Mouse (Mus musculus) midbrain, embryonic 16.5 days (tissue): ENCODE measurements around the gene Nell2. TPM values are rescaled to one million over a fixed set of nuclear protein-coding genes. Genes with fewer than 3 reads are reported as not detected.
A peak's percentile ranks its signal among the peaks of the same experiment; 100 is the strongest.

Experiments used
- ATAC-seq: fragments of 200-750 bp; cut with Nextera tagmentation; 2 replicates; pipeline ENCODE4 v1.8.0; 2017; ENCODE audit warnings: moderate TSS enrichment
- H3K27ac ChIP-seq: fragments of 300-500 bp; sonication (generic); 2 replicates; pipeline ENCODE4 v1.5.1; 2014; ENCODE audit warnings: mild to moderate bottlenecking, low read length, mixed read lengths
- H3K27me3 ChIP-seq: fragments of 300-500 bp; sonication (generic); 2 replicates; pipeline ENCODE4 v1.6.1; 2014; ENCODE audit warnings: low read depth, low read length, mixed read lengths; ENCODE audit not compliant: control insufficient read depth, insufficient read depth
- H3K36me3 ChIP-seq: fragments of 300-500 bp; sonication (generic); 2 replicates; pipeline ENCODE4 v1.6.1; 2014; ENCODE audit warnings: mild to moderate bottlenecking, low read length, moderate library complexity, mixed read lengths; ENCODE audit not compliant: control insufficient read depth, insufficient read depth
- H3K4me1 ChIP-seq: fragments of 300-500 bp; sonication (generic); 2 replicates; pipeline ENCODE4 v1.6.1; 2014; ENCODE audit warnings: mild to moderate bottlenecking, low read length, mixed read lengths; ENCODE audit not compliant: control insufficient read depth, insufficient read depth
- H3K4me2 ChIP-seq: fragments of 300-500 bp; sonication (generic); 2 replicates; pipeline ENCODE4 v1.6.1; 2014; ENCODE audit warnings: mild to moderate bottlenecking, low read length, mixed read lengths
- H3K4me3 ChIP-seq: fragments of 300-500 bp; sonication (generic); 2 replicates; pipeline ENCODE4 v1.5.1; 2014; ENCODE audit warnings: low read depth, mild to moderate bottlenecking, low read length, moderate library complexity, mixed read lengths
- H3K9ac ChIP-seq: fragments of 300-500 bp; sonication (generic); 2 replicates; pipeline ENCODE4 v1.6.1; 2014; ENCODE audit warnings: low read depth, low read length, mixed read lengths
- H3K9me3 ChIP-seq: fragments of 300-500 bp; sonication (generic); replicated peaks from 2 replicates; pipeline ENCODE4 v1.6.1; 2014; ENCODE audit warnings: mild to moderate bottlenecking, low read length, mixed read lengths; ENCODE audit not compliant: control insufficient read depth, poor library complexity, severe bottlenecking
- WGBS: fragments of 180-500 bp; shearing (Covaris S2); extraction: QIAGEN DNeasy Blood & Tissue Kit; methylation state at CpG from one replicate; pipeline ENCODE4 v1.1.7; 2014; 5-methylcytosine and 5-hydroxymethylcytosine counted together
- polyA plus RNA-seq: library from polyadenylated mRNA; unstranded; fragments of >200 nt; fragmentation: Nextera tagmentation; extraction: Ambion mirVana; gene quantifications from 2 replicates; pipeline ENCODE4 v1.2.1, GENCODE M21; 2015

The Nell2 gene
- polyA plus RNA-seq, 1 experiment from 2014 or later, result 198 TPM

- 0 out of 2 replicates have a peak, but pooled peaks cover 4% of the 10 kb centered on the region for H3K4me1 ChIP-seq
- no peak overlapping the region for H3K9ac ChIP-seq
- H3K36me3 ChIP-seq, result no peaks in the 10 kb centered on the region
- no peaks in the 10 kb centered on the region for H3K27me3 ChIP-seq
- no peak overlapping the region for H3K4me2 ChIP-seq
- 40% methylated on average over 5 of the region's 5 CpGs for WGBS
- H3K9me3 ChIP-seq, result no peaks in the 10 kb centered on the region
- no peak for ATAC-seq
- no peak overlapping the region for H3K4me3 ChIP-seq
- H3K27ac ChIP-seq, result no peak overlapping the region
These were observed 116.2 kb downstream of the Nell2 start for GRCm38 (mm10) chr15:95411949-95412741.

- H3K27ac ChIP-seq, result no peak overlapping the region
- no peaks in the 10 kb centered on the region for H3K27me3 ChIP-seq
- H3K4me1 ChIP-seq, result 0 out of 2 replicates have a peak, but pooled peaks cover 4% of the 10 kb centered on the region
- H3K9me3 ChIP-seq, result no peaks in the 10 kb centered on the region
- H3K4me3 ChIP-seq, result no peak overlapping the region
- ATAC-seq, result no peak
- WGBS, result 68% methylated on average over 11 of the region's 11 CpGs
- no peak overlapping the region for H3K4me2 ChIP-seq
- no peak overlapping the region for H3K9ac ChIP-seq
- H3K36me3 ChIP-seq, result no peaks in the 10 kb centered on the region
These were observed 118.0 kb downstream of the Nell2 start for GRCm38 (mm10) chr15:95410213-95410843.

DNA sequence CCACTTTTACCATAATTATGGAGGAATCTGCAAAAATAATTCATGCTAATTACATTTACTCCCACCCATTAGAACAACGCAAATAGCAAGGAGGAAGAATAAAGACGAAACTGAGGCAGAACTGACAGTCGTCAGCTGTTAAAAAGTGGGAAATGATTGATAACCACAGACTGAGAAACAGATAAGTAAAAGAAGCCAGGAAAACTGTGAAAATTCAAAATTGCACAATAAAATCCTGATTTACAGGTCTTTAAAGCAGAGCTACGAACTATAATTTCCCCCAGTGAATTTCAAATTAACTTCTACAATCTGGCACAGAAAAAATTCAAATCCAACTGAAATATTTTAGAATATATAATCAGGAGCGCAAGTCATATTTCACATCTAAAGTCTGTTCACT is 138.0 kb downstream of the Nell2 start:
- no peak for ATAC-seq
- Histone ChIP-seq H3K4me1 (no peaks in the 10 kb centered on the region), H3K36me3 (no peaks in the 10 kb centered on the region), H3K27me3 (no peaks in the 10 kb centered on the region), H3K4me3 (no peak overlapping the region), H3K9ac (no peak overlapping the region), H3K27ac (no peak overlapping the region), H3K9me3 (no peaks in the 10 kb centered on the region), H3K4me2 (no peak overlapping the region)
- 84% methylated on average over 5 of the region's 5 CpGs for WGBS

GRCm38 (mm10) chr15:95388950-95389349 is 139.4 kb downstream of the Nell2 start:
- H3K27me3 ChIP-seq, result no peaks in the 10 kb centered on the region
- H3K4me3 ChIP-seq, result no peak overlapping the region
- no peak for ATAC-seq
- H3K9ac ChIP-seq, result no peak overlapping the region
- 78% methylated on average over 4 of the region's 4 CpGs for WGBS
- H3K27ac ChIP-seq, result no peak overlapping the region
- no peaks in the 10 kb centered on the region for H3K4me1 ChIP-seq
- H3K9me3 ChIP-seq, result no peaks in the 10 kb centered on the region
- H3K4me2 ChIP-seq, result no peak overlapping the region
- H3K36me3 ChIP-seq, result 0 out of 2 replicates have a peak, but pooled peaks cover 2% of the 10 kb centered on the region

DNA sequence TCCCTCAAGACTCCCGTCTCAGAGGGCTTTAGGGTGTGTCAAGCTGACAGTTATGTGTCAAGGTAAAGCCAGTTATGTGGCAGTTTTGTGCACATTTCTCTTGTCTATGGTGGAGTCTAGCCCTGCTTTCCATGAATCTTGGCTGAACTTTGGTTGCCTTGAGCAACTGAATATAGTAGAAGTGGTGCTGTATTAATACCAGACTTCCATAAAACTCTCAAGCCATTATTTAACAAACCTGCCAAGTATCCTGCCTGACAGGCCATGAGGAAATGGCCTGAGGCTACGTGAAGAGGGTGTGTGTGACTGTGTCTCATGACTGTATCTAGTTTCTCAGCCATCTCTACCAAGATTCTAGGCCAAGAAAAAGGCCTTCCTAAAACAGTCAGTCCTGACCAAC is 147.5 kb downstream of the Nell2 start:
- Histone ChIP-seq H3K36me3 (peaks cover 22% of the 10 kb centered on the region), H3K9ac (no peak overlapping the region), H3K27ac (no peak overlapping the region), H3K4me2 (no peak overlapping the region), H3K4me3 (no peak overlapping the region), H3K27me3 (no peaks in the 10 kb centered on the region), H3K4me1 (no peaks in the 10 kb centered on the region), H3K9me3 (no peaks in the 10 kb centered on the region)
- WGBS, result 82% methylated on average over 2 of the region's 2 CpGs
- no peak for ATAC-seq

DNA sequence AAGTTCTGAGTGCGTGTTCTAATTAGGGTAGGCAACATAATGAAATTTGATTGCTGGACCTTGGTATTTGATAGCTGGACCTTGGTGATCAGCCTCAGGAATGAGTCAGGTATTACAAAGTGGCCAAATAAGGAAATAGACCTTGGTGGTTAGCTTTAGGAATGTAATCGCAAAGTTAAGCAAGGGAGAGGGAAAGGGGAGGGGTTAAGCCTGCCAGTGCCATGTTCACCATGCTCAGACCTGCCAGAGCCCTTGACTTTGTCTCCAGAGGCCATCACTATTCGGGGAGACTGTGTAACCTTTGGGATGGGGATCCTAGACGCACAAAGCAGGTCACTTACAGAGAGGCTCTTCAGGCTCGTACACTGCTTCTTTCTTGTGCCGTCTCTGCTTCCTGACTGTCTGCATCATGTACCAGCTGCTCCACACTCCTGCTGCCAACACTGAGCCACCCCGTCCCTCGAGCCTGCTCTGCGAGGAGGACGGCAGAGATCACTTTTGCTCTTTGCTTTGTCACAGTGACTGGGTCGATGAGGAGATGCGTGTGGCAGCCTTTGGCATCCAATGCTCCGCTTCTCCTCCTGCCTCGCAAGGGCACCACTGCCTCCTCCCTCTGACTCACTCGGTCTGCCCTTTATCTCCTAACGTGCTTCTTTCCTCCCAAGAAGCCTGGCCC is 157.5 kb downstream of the Nell2 start:
- Histone ChIP-seq H3K4me1 (no peaks in the 10 kb centered on the region), H3K4me3 (no peak overlapping the region), H3K27me3 (no peaks in the 10 kb centered on the region), H3K36me3 (no peaks in the 10 kb centered on the region), H3K9ac (no peak overlapping the region), H3K4me2 (no peak overlapping the region), H3K27ac (no peak overlapping the region), H3K9me3 (no peaks in the 10 kb centered on the region)
- ATAC-seq, result no peak
- WGBS, result 69% methylated on average over 16 of the region's 16 CpGs

DNA sequence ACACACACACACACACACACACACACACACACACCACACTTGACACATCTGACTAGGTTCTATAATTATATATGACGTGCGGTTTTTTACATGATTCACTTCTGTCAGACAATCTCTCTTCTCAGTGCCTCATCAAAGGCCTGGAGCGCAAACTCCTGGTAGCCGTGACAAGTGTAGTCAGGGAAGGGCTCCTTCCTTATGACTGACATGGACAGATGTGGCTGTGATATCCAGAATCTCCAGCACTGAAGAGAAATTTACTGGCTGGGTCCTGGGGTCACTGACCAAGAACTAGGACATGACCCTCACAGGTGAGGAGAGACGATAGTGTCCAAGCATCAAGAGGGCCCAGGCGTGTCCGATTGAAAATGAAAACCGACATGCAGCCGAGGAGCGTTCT is 160.2 kb downstream of the Nell2 start:
- WGBS, result 86% methylated on average over 10 of the region's 10 CpGs
- no peak overlapping the region for H3K4me2 ChIP-seq

DNA sequence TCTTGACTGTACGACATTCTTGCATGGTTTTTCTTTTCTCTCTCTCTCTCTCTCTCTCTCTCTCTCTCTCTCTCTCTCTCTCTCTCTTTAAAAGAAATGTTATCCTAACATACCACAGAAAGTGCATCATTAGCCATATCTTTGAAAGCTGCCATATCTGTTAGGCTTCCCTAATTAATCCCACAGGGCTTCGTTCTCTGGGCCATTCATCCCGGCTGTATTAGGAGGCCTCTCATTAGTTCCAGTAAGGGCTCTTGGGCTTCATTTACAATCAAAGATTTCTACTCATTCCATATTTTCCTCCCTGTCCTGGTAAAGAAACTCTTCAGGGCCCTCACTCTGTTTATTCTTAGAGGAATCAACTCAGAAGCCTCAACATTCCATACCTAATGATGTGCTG is 161.9 kb downstream of the Nell2 start:
- H3K4me3 ChIP-seq, result no peak overlapping the region

More for the DNA sequence above, 160.2 kb downstream of the Nell2 start:
- H3K9ac ChIP-seq, result no peak overlapping the region
- no peaks in the 10 kb centered on the region for H3K27me3 ChIP-seq
- H3K9me3 ChIP-seq, result no peaks in the 10 kb centered on the region
- no peak overlapping the region for H3K4me3 ChIP-seq
- no peak for ATAC-seq
- no peaks in the 10 kb centered on the region for H3K4me1 ChIP-seq
- no peaks in the 10 kb centered on the region for H3K36me3 ChIP-seq
- no peak overlapping the region for H3K27ac ChIP-seq

GRCm38 (mm10) chr15:95354806-95355205 is 173.6 kb downstream of the Nell2 start:
- ATAC-seq, result no peak
- Histone ChIP-seq H3K4me1 (no peaks in the 10 kb centered on the region), H3K27ac (no peak overlapping the region), H3K4me3 (no peak overlapping the region), H3K4me2 (no peak overlapping the region), H3K9me3 (no peaks in the 10 kb centered on the region), H3K36me3 (peaks cover under 1% of the 10 kb centered on the region; the same call in 1 of the 2 replicates), H3K27me3 (no peaks in the 10 kb centered on the region), H3K9ac (no peak overlapping the region)
- WGBS, result 79% methylated on average over 1 of the region's 1 CpGs

More for the DNA sequence above, 161.9 kb downstream of the Nell2 start:
- Histone ChIP-seq H3K4me2 (no peak overlapping the region), H3K27ac (no peak overlapping the region), H3K9ac (no peak overlapping the region), H3K36me3 (no peaks in the 10 kb centered on the region), H3K4me1 (no peaks in the 10 kb centered on the region), H3K27me3 (no peaks in the 10 kb centered on the region), H3K9me3 (no peaks in the 10 kb centered on the region)
- 0 out of 2 replicates have a peak, but pooled peaks have one; percentile 42 for ATAC-seq
- 43% methylated on average over 3 of the region's 3 CpGs for WGBS
